Mouse (Mus musculus) kidney, embryonic 15.5 days (tissue): ENCODE measurements at regions not wholly inside any gene's neighbourhood (a gene's known extent, or its start where the extent isn't known, plus 50 kb on each side); places are given as distances from the start of the nearest gene placed in this dataset.
A peak's percentile ranks its signal among the peaks of the same experiment; 100 is the strongest.

Experiments
- ATAC-seq: fragments of 200-750 bp; cut with Nextera tagmentation; replicated peaks from 2 replicates; pipeline ENCODE4 v1.8.0; 2017; ENCODE audit warnings: moderate TSS enrichment; ENCODE audit not compliant: low FRiP score
- H3K27ac ChIP-seq: fragments of 300-500 bp; sonication (generic); 2 replicates; pipeline ENCODE4 v1.5.1; 2015; ENCODE audit warnings: mild to moderate bottlenecking, inconsistent platforms
- H3K27me3 ChIP-seq: fragments of 300-500 bp; sonication (generic); 2 replicates; pipeline ENCODE4 v1.6.1; 2015; ENCODE audit warnings: inconsistent platforms
- H3K36me3 ChIP-seq: fragments of 300-500 bp; sonication (generic); 2 replicates; pipeline ENCODE4 v1.6.1; 2015; ENCODE audit warnings: inconsistent platforms
- H3K4me1 ChIP-seq: fragments of 300-500 bp; sonication (generic); 2 replicates; pipeline ENCODE4 v1.6.1; 2015; ENCODE audit warnings: inconsistent platforms
- H3K4me2 ChIP-seq: fragments of 300-500 bp; sonication (generic); 2 replicates; pipeline ENCODE4 v1.6.1; 2015; ENCODE audit warnings: moderate library complexity, mild to moderate bottlenecking, inconsistent platforms
- H3K4me3 ChIP-seq: fragments of 300-500 bp; sonication (generic); replicated peaks from 2 replicates; pipeline ENCODE4 v1.5.1; 2015; ENCODE audit warnings: mild to moderate bottlenecking, inconsistent platforms
- H3K9ac ChIP-seq: fragments of 300-500 bp; sonication (generic); 2 replicates; pipeline ENCODE4 v1.6.1; 2015; ENCODE audit warnings: mild to moderate bottlenecking, inconsistent platforms
- H3K9me3 ChIP-seq: fragments of 300-500 bp; sonication (generic); replicated peaks from 2 replicates; pipeline ENCODE4 v1.6.1; 2016; ENCODE audit warnings: inconsistent platforms
- WGBS: fragments of 180-500 bp; shearing (Covaris S2); methylation state at CpG from one replicate; pipeline ENCODE4 v1.1.7; 2015; ENCODE audit warnings: mixed read lengths; 5-methylcytosine and 5-hydroxymethylcytosine counted together

DNA sequence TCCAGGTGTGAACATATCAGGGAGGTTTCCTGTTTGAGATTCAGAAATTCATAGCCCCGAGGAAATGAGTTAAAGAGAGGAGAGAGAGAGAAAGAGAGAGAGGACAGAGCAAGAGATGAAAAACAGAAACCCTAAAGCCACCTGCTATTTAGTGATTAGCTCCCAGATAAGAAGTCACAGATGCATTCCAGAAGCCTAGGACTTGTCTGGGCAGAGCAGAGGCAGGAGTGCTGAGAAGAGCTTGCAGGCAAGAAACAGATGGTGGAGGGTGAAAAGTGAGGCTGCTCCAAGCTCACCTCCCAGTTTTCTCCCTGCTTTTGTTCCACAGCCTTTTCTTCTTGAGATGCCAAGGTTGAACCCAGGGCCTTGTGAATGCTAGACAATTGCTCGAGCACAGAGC is 180.7 kb upstream of the Camk1g start:
- Histone ChIP-seq H3K4me2 (no peak overlapping the region), H3K4me3 (no peak overlapping the region), H3K4me1 (no peaks in the 10 kb centered on the region), H3K27ac (no peak overlapping the region), H3K9ac (no peak overlapping the region), H3K36me3 (no peaks in the 10 kb centered on the region), H3K27me3 (no peaks in the 10 kb centered on the region), H3K9me3 (no peaks in the 10 kb centered on the region)
- no peak for ATAC-seq
- WGBS = 38% methylated on average over 2 of the region's 2 CpGs

DNA sequence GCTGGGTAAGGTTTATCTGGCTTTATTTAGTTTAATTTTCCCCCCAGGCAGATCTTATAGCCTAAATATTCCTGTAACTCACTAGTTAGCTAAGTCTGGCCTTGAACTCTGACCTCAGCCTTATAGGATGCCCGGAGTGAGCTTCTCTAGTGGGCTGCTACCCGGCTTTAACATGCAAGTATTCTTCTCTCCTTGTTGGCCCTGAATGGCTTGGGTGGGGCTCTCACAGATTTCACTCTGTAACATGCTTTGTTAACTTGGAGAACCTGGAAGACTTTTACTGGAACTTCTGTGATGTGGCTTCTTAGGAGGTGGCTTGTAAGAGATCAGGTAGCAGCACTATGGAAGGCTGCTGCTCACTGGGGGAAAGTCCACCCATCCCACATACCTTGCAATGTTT is 177.3 kb upstream of the Camk1g start:
- no peaks in the 10 kb centered on the region for H3K27me3 ChIP-seq
- H3K27ac ChIP-seq = no peak overlapping the region
- H3K4me3 ChIP-seq = no peak overlapping the region
- H3K36me3 ChIP-seq = no peaks in the 10 kb centered on the region
- H3K4me2 ChIP-seq = no peak overlapping the region
- H3K9me3 ChIP-seq = no peaks in the 10 kb centered on the region
- WGBS = 80% methylated on average over 2 of the region's 2 CpGs
- no peak overlapping the region for H3K9ac ChIP-seq
- H3K4me1 ChIP-seq = no peaks in the 10 kb centered on the region; the same call in 1 of the 2 replicates
- ATAC-seq = no peak

DNA sequence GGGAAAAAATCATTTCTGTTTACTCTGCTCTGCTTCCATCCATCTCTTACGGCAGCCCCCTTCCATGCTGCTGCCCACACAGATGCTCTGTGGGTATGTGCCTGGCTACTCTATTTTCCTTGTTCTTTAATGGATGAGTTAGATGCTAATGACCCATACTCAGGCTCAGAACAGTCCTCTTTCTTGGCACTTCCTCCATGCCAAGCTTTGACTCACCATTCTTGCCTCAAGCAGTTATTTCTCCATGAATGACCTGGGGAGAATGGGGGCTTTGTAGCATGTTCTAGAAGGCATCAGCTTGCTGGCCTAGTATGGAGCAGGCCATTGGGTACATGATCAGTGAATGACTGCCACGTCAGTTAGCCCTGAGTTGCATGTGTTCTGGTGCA is 175.9 kb upstream of the Camk1g start:
- no peak for ATAC-seq
- no peaks in the 10 kb centered on the region for H3K36me3 ChIP-seq
- no peak overlapping the region for H3K9ac ChIP-seq
- H3K4me2 ChIP-seq = no peak overlapping the region
- peaks cover 7% of the 10 kb centered on the region for H3K4me1 ChIP-seq
- no peak overlapping the region for H3K4me3 ChIP-seq
- no peaks in the 10 kb centered on the region for H3K9me3 ChIP-seq
- WGBS = 68% methylated on average over 2 of the region's 2 CpGs
- H3K27me3 ChIP-seq = no peaks in the 10 kb centered on the region
- H3K27ac ChIP-seq = no peak overlapping the region

DNA sequence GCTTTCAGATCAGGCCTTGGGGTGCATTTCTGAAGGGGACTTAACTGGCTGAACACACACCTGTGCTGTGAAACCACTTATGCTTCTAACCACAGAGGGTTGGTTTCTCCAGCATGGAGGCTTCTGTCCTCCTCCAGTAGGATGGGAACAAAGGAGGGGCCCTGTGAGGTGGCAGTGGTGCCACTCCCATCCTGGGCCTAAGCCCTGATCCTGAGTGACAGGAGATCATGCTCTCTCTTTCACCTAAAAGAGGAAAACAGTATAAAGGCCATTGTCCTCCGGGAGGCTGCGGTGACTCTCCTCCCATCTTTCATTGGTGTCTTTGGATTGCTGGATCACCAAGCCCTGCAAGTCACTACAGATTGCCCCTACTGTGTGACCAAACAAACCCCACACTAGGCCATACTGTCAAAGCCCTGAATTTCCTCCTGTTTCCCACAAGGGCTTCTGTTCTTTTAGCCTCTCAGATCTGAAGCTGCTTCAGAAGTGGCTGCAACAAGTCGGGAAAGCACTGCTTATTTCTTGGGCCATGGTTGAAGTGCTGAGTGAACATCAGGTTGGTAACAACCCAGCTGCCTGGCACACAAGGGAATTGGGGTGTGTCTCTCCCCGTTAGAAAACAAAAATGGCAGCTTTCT is 175.4 kb upstream of the Camk1g start:
- Histone ChIP-seq H3K27ac (no peak overlapping the region), H3K4me3 (no peak overlapping the region), H3K36me3 (no peaks in the 10 kb centered on the region), H3K9ac (no peak overlapping the region), H3K9me3 (no peaks in the 10 kb centered on the region), H3K4me2 (no peak overlapping the region), H3K4me1 (peaks cover 7% of the 10 kb centered on the region), H3K27me3 (no peaks in the 10 kb centered on the region)
- WGBS = 76% methylated on average over 4 of the region's 4 CpGs
- ATAC-seq = no peak

DNA sequence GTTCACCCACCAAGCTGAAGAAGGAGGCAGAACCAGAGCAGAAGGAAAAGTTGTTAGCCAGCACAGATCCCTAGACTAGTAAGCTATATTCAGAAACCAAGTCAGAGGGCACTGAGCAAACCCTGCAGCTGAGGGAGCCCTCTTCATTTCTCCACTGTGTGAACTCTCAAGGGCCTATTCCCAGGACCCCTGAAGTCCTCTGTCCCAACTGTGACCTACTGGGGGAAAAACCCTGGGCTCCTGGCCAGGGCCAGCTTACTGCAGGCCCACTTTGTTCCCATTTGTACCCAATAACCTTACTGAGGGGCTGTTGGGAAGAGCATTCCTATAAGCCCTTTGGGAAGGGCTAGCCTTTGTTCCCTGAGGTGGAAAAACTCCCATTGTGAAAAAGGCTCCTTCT is 174.7 kb upstream of the Camk1g start:
- Histone ChIP-seq H3K9me3 (no peaks in the 10 kb centered on the region), H3K4me3 (no peak overlapping the region), H3K4me1 (peaks cover 10% of the 10 kb centered on the region), H3K27me3 (no peaks in the 10 kb centered on the region), H3K27ac (no peak overlapping the region), H3K36me3 (no peaks in the 10 kb centered on the region), H3K4me2 (no peak overlapping the region), H3K9ac (no peak overlapping the region)
- ATAC-seq = no peak

DNA sequence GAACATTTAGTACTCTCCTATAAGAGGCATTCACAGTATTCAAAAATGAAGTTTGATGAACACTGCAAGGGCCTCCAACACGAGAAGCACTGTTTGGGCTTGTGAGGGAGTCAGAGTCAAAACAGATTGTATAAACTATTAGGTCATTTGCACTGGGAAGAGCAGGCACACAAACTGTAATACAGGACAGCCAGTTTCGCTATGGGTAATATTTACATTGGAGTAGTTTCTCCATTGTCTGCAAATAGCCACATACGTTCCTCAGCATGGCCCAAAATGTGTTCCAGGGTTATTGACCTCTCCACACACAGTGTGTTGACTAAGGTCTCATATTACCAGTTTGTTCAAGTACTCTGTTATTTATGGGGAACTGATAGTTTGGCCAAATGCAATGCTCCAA is 173.7 kb upstream of the Camk1g start:
- ATAC-seq = no peak
- peaks cover 16% of the 10 kb centered on the region for H3K4me1 ChIP-seq

DNA sequence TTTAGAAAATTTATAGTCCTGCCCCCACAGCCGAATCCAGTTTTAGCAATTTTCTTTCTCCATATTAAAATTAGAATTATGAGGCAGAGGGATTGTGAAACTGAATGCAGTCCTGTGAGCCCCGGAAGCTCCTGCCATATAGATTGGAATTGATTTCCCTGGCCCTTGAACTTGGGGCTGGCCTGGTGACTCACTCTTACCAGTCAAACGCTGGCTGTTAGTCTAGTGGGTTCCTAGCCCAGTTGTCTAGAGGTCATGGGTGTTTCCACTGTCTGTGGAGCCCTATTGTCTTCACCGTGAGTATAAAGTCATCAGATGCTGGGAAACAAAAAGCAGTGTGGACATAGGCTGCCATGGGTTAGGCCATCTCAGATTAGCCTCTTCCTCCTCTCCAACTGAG is 173.2 kb upstream of the Camk1g start:
- ATAC-seq = no peak

More for the DNA sequence above, 173.7 kb upstream of the Camk1g start:
- Histone ChIP-seq H3K27ac (no peak overlapping the region), H3K4me2 (no peak overlapping the region), H3K36me3 (no peaks in the 10 kb centered on the region), H3K27me3 (no peaks in the 10 kb centered on the region), H3K9me3 (no peaks in the 10 kb centered on the region), H3K4me3 (no peak overlapping the region), H3K9ac (no peak overlapping the region)
- 34% methylated on average over 3 of the region's 3 CpGs for WGBS

DNA sequence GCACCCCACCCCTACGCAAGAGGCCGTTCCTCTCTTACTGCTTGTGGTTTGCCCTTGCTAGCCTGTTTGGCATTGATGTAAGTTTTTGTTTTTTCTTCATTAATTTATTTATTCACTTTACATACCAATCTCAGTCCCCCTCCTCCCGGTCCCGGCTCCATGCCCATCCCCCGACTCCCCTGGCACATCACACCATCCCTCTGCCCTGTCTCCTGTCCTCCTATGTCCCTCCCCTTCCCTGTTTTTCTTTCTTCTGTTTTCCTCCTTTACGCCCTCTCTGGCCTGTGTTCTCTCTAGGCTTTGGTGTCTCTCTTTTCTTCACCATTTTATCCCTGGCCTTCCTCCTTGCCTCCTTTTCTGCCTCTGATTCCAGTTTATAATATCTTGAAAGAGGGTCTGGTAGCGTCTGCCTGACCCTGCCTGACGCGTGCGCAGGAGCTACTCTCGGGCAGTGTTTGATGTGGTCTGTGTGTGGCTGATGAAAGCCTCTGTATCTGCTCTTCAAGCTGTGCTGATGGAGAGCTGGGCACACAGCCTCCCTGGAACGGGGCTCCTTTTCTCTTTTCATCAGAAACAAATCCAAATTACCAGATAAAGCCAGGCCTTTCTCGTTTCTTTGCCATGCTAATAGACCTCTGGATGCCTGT is 172.0 kb upstream of the Camk1g start:
- WGBS = 40% methylated on average over 13 of the region's 13 CpGs
- ATAC-seq = no peak
- H3K27me3 ChIP-seq = no peaks in the 10 kb centered on the region
- peaks cover 28% of the 10 kb centered on the region for H3K4me1 ChIP-seq
- H3K9ac ChIP-seq = no peak overlapping the region
- no peak overlapping the region for H3K27ac ChIP-seq
- H3K36me3 ChIP-seq = no peaks in the 10 kb centered on the region
- no peak overlapping the region for H3K4me3 ChIP-seq
- H3K9me3 ChIP-seq = no peaks in the 10 kb centered on the region
- H3K4me2 ChIP-seq = no peak overlapping the region

More for the DNA sequence above, 173.2 kb upstream of the Camk1g start:
- no peaks in the 10 kb centered on the region for H3K36me3 ChIP-seq
- H3K27ac ChIP-seq = no peak overlapping the region
- no peaks in the 10 kb centered on the region for H3K27me3 ChIP-seq
- 68% methylated on average over 4 of the region's 4 CpGs for WGBS
- H3K4me2 ChIP-seq = no peak overlapping the region
- H3K9ac ChIP-seq = no peak overlapping the region
- no peak overlapping the region for H3K4me3 ChIP-seq
- peaks cover 22% of the 10 kb centered on the region for H3K4me1 ChIP-seq
- no peaks in the 10 kb centered on the region for H3K9me3 ChIP-seq

DNA sequence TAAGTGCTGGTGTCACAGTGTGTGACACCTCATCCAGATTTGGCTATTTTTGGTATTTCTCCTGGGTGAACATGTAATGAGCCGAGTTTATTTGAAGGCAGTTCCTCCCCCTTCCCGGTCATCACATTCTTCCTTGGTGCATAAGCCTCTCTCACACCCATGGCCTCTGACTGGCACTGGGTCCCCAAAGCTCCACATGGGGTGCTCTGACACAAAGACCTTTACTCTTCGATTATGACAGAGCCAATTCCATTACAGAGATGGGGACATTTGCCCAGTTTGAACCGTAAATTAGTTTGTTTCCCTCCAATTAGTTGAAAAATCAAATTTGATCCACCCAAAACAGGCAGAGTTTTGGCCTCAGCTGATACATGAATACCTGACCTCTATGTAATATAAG is 171.2 kb upstream of the Camk1g start:
- WGBS = 79% methylated on average over 4 of the region's 4 CpGs
- H3K9ac ChIP-seq = no peak overlapping the region
- ATAC-seq = no peak

DNA sequence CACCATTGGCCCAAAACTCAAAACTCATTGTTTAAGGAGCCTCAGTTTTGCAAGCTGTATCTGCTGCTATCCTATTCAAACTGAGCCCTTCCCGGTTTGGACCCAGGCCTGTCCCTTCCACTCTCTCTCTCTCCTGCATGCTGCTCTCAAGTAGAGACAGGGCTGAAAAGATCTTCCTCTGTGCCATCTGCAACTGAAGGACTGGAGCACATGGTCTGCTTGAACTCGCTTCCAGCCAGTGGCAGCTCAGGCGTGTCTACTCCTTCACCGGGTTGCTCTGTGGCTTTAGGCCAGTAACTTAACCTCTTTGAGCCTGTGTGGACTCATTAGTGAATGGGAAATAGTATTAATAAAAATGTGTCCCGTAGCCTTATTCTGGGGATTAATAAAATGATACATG is 170.4 kb upstream of the Camk1g start:
- no peak overlapping the region for H3K27ac ChIP-seq
- H3K9me3 ChIP-seq = no peaks in the 10 kb centered on the region
- H3K27me3 ChIP-seq = no peaks in the 10 kb centered on the region
- 69% methylated on average over 5 of the region's 5 CpGs for WGBS
- H3K4me3 ChIP-seq = no peak overlapping the region
- no peak for ATAC-seq
- H3K4me1 ChIP-seq = peaks cover 28% of the 10 kb centered on the region
- H3K36me3 ChIP-seq = no peaks in the 10 kb centered on the region
- no peak overlapping the region for H3K9ac ChIP-seq
- no peak overlapping the region for H3K4me2 ChIP-seq

More for the DNA sequence above, 171.2 kb upstream of the Camk1g start:
- Histone ChIP-seq H3K27me3 (no peaks in the 10 kb centered on the region), H3K27ac (no peak overlapping the region), H3K4me1 (peaks cover 28% of the 10 kb centered on the region), H3K9me3 (no peaks in the 10 kb centered on the region), H3K36me3 (no peaks in the 10 kb centered on the region), H3K4me3 (no peak overlapping the region), H3K4me2 (no peak overlapping the region)

DNA sequence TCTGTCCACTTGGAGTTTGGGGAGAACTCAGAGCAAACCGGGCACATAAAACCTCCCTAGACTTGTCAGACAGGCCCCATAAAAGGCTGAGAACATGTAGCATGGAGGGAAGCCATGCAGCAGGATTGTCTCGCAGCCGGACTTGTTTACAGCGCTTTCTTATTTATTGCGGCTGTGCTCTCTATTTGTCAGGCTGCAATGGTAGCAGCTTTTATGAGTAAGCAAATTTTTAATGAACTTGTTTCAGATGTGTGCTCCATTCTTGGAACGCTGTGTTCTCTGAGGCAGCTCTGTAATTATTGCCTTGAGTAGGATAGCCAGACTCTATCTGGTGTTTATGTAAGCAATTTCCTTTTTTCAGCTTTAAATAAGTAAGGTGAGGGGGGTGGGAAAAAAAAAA is 169.2 kb upstream of the Camk1g start:
- WGBS = 55% methylated on average over 6 of the region's 6 CpGs
- H3K4me2 ChIP-seq = no peak overlapping the region
- no peak overlapping the region for H3K4me3 ChIP-seq
- no peaks in the 10 kb centered on the region for H3K9me3 ChIP-seq
- H3K27me3 ChIP-seq = no peaks in the 10 kb centered on the region
- peak overlapping the region; percentile 81 for H3K27ac ChIP-seq
- peaks cover 28% of the 10 kb centered on the region for H3K4me1 ChIP-seq
- no peaks in the 10 kb centered on the region for H3K36me3 ChIP-seq
- H3K9ac ChIP-seq = no peak overlapping the region
- peak; percentile 53 for ATAC-seq

DNA sequence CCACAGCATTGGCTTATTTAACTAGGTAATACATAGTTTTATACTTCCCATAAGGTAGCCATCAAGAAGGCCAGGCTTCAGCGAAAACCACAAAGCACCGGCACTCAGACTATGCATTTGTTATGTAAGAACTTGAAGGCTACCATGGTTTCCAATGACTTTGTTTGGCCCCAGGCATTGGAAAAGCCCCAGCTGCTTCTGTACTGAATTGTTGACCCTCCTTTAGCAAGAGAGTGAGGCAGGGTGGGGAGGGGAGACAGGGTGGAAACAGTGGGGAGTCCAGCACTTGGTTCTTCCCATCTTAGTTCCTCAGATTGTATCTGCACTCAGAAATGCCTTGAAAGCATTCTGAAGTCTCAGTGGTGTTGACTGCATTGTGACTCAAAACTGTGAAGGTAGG is 168.3 kb upstream of the Camk1g start:
- Histone ChIP-seq H3K36me3 (no peaks in the 10 kb centered on the region), H3K27me3 (no peaks in the 10 kb centered on the region), H3K27ac (peak overlapping the region; percentile 81), H3K9ac (no peak overlapping the region), H3K4me1 (peaks cover 28% of the 10 kb centered on the region), H3K9me3 (no peaks in the 10 kb centered on the region), H3K4me2 (no peak overlapping the region), H3K4me3 (no peak overlapping the region)
- 61% methylated on average over 2 of the region's 2 CpGs for WGBS
- no peak for ATAC-seq

DNA sequence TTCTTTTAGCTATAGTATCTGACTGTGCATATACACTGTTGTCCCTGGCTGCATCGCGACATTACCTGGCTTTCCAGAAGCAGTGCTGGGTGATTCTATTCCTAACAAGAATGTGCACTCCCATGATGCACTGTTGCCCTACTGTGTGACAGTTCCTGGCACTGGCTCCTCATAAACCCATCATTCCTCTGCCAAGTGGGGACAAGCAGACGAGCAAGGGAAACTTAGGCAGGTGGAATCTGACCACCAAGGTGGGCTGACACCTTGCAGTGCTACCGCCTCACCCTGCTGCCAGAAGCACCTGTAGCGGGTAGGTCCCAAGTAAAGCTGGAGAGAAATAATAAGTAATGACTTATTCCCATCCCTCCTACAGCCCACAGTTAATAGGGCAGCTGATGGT is 167.5 kb upstream of the Camk1g start:
- no peak for ATAC-seq
- H3K4me2 ChIP-seq = no peak overlapping the region
- H3K27ac ChIP-seq = no peak overlapping the region
- WGBS = 84% methylated on average over 5 of the region's 5 CpGs
- no peaks in the 10 kb centered on the region for H3K36me3 ChIP-seq
- H3K4me3 ChIP-seq = no peak overlapping the region
- no peaks in the 10 kb centered on the region for H3K9me3 ChIP-seq
- H3K27me3 ChIP-seq = no peaks in the 10 kb centered on the region
- no peak overlapping the region for H3K9ac ChIP-seq
- H3K4me1 ChIP-seq = peaks cover 28% of the 10 kb centered on the region
